Mouse (Mus musculus) lung, postnatal 0 days (tissue): ENCODE measurements around the gene Wdtc1.

Source experiments
- CTCF ChIP-seq: IDR thresholded peaks from 2 replicates; pipeline ENCODE4 v1.5.1; 2016; ENCODE audit warnings: antibody characterized with exemption, mild to moderate bottlenecking
- EP300 ChIP-seq: IDR thresholded peaks from 2 replicates; pipeline ENCODE4 v1.6.1; 2016; ENCODE audit warnings: antibody characterized with exemption, mild to moderate bottlenecking, control low read depth

DNA sequence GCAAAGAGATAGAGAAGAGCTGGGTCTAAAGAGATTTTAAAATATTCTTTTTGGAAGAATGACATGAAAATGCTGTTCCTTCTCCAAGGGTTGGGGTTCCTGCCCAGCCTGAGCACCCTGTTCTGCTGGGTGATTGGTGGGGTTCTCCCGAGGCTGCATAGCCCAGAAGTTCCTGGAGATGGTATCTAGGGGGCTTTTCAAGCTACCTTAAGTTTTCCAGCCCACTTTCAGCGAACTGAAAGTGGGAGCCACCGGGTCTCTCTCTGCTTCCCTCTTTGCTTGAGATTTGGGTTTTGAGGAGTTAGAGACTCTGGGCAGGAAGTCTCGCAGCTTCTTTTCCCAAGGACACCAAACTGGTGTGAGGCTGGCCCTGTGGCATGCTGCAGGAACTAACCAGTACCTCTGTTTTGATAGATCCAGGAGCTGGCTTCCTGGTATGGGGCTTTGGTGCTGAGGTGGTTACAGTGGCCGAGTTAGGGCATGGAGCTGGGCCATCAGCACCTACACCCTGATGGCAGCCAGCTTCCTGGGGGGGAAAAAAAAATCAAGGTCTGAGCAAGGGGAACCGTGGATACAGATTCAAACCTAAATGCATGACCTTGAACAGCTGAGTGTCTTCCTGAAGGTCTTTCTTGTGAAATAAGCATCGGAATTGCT lies 18.5 kb upstream of the Wdtc1 start:
- TF ChIP-seq CTCF (no peak), EP300 (no peak)
